Mouse (Mus musculus) olfactory bulb, adult 2 months (tissue): ENCODE results near the gene Rdx. TPM values are rescaled to one million over a fixed set of nuclear protein-coding genes. Genes with fewer than 3 reads are reported as not detected.

ENCODE experiments used
- H3K27ac ChIP-seq: fragments of 200-500 bp; 2 replicates; pipeline ENCODE4 v1.5.1; 2012; ENCODE audit warnings: low read depth, low read length; ENCODE audit not compliant: insufficient read depth
- H3K4me1 ChIP-seq: fragments of 200-500 bp; 2 replicates; pipeline ENCODE4 v1.6.1; 2012; ENCODE audit warnings: low read length; ENCODE audit not compliant: control insufficient read depth, insufficient read depth
- H3K4me3 ChIP-seq: fragments of 200-500 bp; 2 replicates; pipeline ENCODE4 v1.5.1; 2012; ENCODE audit warnings: mild to moderate bottlenecking, low read depth, low read length, moderate library complexity; ENCODE audit not compliant: insufficient read depth
- CTCF ChIP-seq: fragments of 200-500 bp; IDR thresholded peaks from 2 replicates; pipeline ENCODE4 v1.5.1; 2012; ENCODE audit warnings: low read depth, mild to moderate bottlenecking, low read length, moderate library complexity; ENCODE audit not compliant: insufficient read depth
- POLR2A ChIP-seq: fragments of 200-500 bp; IDR thresholded peaks from 2 replicates; pipeline ENCODE4 v1.6.1; 2012; ENCODE audit warnings: mild to moderate bottlenecking, low read depth, low read length, moderate library complexity; ENCODE audit not compliant: insufficient read depth
- WGBS: fragments of 180-500 bp; shearing (Covaris S2); methylation state at CpG from one replicate; pipeline ENCODE4 v1.1.7; 2018; 5-methylcytosine and 5-hydroxymethylcytosine counted together
- polyA plus RNA-seq: library from polyadenylated mRNA; stranded (reverse); fragments of >200 nt; gene quantifications from 2 replicates; pipeline ENCODE4 v1.2.4, GENCODE M21; 2012; ENCODE audit warnings: low replicate concordance; ENCODE audit not compliant: missing spikeins, insufficient read depth, insufficient read length

Gene Rdx
- polyA plus RNA-seq, 1 experiment, result 148 TPM

DNA sequence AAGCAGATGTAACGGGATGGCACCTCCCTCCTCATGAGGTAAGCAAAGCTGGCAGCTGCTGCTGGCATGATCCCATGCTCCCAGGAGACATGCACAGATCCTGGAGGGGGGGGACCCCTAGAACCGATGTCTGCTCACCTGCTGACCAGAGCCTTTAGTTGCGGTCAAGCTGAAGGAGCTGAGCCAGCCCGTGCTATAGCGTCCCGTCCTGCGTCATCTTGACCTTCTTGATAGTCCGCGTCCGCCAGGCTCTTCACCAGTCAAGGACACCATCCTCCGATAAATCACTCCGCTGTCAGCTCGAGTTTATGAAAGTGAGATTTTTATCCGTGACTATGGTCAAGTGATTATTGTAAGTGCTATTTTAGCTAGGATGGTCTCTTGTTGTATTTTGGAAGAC lies 53.5 kb downstream of the Rdx start:
- H3K27ac ChIP-seq, result no peak overlapping the region
- TF ChIP-seq CTCF (no peak), POLR2A (no peak)
- WGBS, result 93% methylated on average over 14 of the region's 14 CpGs
- no peak overlapping the region for H3K4me3 ChIP-seq
- no peaks in the 10 kb centered on the region for H3K4me1 ChIP-seq

GRCm38 (mm10) chr9:52102060-52102844 lies 55.3 kb downstream of the Rdx start:
- Histone ChIP-seq H3K4me1 (no peaks in the 10 kb centered on the region), H3K4me3 (no peak overlapping the region), H3K27ac (no peak overlapping the region)
- TF ChIP-seq POLR2A, result no peak
- TF ChIP-seq CTCF, result no peak
- 74% methylated on average over 13 of the region's 13 CpGs for WGBS

DNA sequence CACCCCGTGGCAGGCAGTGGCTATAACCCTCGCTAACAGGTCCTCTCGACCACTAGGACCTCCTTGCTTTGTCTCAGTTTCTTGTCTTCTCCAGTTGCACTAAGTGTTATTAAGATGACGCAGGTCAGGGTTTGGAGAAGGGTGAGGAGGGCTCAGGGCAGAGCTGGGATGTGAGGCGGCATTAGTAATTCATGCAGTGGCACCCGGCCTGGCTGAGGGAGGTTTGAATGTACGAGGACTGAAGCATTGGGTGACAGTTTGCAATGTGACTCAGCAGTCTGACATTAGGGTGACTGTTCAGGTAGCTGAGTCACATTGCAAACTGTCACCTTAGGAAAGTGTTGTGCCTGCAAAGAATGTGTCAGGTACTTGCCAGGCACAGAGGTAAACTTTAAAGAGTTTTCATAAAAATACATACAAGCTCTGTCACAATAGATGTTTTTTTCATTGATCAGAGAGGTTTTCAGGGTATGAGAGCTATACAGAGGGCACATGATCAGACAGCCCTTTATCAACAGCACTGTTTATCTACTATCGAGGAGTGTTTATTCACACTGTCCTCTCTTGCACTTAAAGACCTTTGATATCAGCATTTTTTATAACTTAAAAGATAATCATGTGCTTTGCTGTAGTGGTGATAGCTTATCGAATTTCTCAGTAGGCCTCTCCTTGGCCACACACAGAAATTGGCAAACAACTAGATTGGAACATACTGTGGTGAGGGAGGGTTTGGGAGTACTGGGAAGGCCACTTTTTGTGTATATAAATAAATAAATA lies 56.7 kb downstream of the Rdx start:
- Histone ChIP-seq H3K4me1 (no peaks in the 10 kb centered on the region), H3K4me3 (no peak overlapping the region), H3K27ac (no peak overlapping the region)
- TF ChIP-seq CTCF, result no peak
- TF ChIP-seq POLR2A, result no peak
- 78% methylated on average over 9 of the region's 9 CpGs for WGBS

DNA sequence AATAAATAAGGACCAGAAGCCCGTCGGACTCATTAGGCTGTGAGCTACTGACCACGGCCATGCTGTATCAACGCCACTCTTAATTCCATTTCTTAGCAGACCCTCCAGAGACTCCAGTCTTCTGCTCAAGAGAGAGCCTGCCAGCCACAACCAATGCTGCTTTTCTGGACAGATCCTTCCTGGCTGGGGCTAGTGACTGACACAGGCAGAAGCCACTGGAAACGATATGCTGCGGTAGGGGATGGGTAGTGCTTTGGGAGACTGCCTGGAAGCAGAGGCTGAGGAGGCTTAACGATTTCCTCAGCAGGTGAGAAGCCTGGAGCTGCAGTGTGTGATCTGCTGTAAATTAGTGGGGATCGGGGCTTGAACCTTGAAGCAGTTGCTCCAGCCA lies 57.2 kb downstream of the Rdx start:
- no peak overlapping the region for H3K27ac ChIP-seq
- no peak for TF ChIP-seq CTCF
- no peak for TF ChIP-seq POLR2A
- WGBS, result 87% methylated on average over 8 of the region's 8 CpGs
- H3K4me3 ChIP-seq, result no peak overlapping the region
- H3K4me1 ChIP-seq, result no peaks in the 10 kb centered on the region

- H3K27ac ChIP-seq, result no peak overlapping the region
- no peaks in the 10 kb centered on the region for H3K4me1 ChIP-seq
- no peak for TF ChIP-seq POLR2A
- TF ChIP-seq CTCF, result no peak
- WGBS, result 52% methylated on average over 6 of the region's 6 CpGs
- H3K4me3 ChIP-seq, result no peak overlapping the region
Observed at GRCm38 (mm10) chr9:52105423-52105822, 58.5 kb downstream of the Rdx start.

GRCm38 (mm10) chr9:52107161-52107560 lies 60.2 kb downstream of the Rdx start:
- WGBS, result 98% methylated on average over 3 of the region's 3 CpGs
- Histone ChIP-seq H3K4me3 (no peak overlapping the region), H3K27ac (no peak overlapping the region), H3K4me1 (no peaks in the 10 kb centered on the region)
- TF ChIP-seq CTCF (no peak), POLR2A (no peak)

DNA sequence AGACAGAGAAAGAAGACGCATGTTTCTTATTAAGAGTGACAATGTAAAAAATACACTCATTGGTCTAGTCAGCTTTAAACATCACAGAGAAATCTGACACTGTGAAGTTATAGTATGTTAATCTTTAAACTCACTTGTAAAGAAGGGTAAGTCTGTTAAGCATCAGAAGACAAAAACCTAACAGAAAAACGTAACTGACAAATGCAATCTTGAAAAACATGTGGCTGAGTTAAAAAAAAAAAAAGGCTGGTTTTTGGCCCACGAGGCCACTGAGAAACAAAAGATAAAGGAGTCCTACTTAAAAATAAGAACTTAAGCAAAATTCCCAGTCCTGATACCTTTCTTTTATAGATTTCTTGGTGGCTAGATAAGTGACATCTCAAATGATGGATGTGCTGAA lies 63.8 kb downstream of the Rdx start:
- no peak overlapping the region for H3K4me3 ChIP-seq
- WGBS, result 83% methylated on average over 3 of the region's 3 CpGs
- TF ChIP-seq POLR2A, result no peak
- no peak for TF ChIP-seq CTCF
- H3K27ac ChIP-seq, result no peak overlapping the region
- no peaks in the 10 kb centered on the region for H3K4me1 ChIP-seq

DNA sequence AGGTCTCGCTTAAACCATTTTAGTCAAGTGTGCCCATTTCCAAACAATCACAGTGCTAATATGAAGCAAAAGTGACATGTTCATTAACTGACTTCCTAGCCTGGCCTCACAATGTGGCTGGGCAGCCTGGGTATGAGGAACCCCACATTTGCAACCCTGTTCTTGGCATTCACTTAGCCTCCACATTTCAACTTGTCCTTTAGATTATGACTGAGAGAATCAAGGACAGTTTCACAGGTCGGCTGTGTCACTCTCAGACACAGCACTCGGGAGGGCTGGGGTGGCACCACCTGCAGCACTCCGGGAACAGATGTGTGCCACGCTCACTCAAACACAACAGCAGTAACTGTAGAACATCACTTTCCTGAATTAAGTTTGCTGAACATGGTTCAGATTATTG lies 66.1 kb downstream of the Rdx start:
- H3K27ac ChIP-seq, result no peak overlapping the region
- H3K4me1 ChIP-seq, result no peaks in the 10 kb centered on the region
- H3K4me3 ChIP-seq, result no peak overlapping the region
- WGBS, result 86% methylated on average over 5 of the region's 5 CpGs
- no peak for TF ChIP-seq POLR2A
- TF ChIP-seq CTCF, result no peak

DNA sequence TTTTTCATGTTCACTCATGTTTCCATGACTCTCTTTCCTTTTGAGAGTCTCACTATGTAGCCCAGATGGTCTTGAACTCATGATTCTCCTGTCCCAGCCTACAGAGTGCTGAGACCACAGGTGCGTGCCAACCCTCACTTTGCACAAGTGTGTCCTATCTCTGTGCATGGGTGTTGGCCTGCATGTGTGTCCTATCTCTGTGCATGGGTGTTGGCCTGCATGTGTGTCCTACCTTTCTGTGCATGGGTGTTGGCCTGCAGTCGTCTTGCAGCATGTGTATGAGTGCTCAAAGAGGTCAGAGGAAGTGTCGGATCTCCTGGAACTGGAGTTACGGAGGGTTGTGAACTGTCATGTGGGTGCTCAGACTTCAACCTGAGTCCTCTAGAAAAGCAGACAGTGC lies 72.2 kb downstream of the Rdx start:
- 94% methylated on average over 4 of the region's 4 CpGs for WGBS

More for the DNA sequence above, 72.2 kb downstream of the Rdx start:
- TF ChIP-seq CTCF (no peak), POLR2A (no peak)
- Histone ChIP-seq H3K4me1 (no peaks in the 10 kb centered on the region), H3K27ac (no peak overlapping the region), H3K4me3 (no peak overlapping the region)
